Mouse (Mus musculus) B cell, adult 62 days (primary cell): ENCODE measurements around the gene Rab4a. TPM values are rescaled to one million over a fixed set of nuclear protein-coding genes. Genes with fewer than 3 reads are reported as not detected.

Experiments used
- total RNA-seq: library from RNA; stranded (reverse); gene quantifications from 4 replicates; pipeline ENCODE4 v1.2.4, GENCODE M21; 2023

Rab4a gene
- not detected in 4 replicates for total RNA-seq

GRCm38 (mm10) chr8:123805718-123806373, at the start of gene Rab4a:
Rab4a (plus strand) TSS chr8:123805985.

GRCm38 (mm10) chr8:123859648-123860259, 54.0 kb downstream of the Rab4a start, which contains the start of gene Ccsap:
Ccsap (minus strand) TSS chr8:123860209.

Other genes with a start within 250 kb of the Rab4a start
- gene Rhou, start 152.1 kb upstream of the Rab4a start, total RNA-seq: not detected in 4 replicates
- 19.0 to 22.3 TPM (median 20.5 TPM) in 4 replicates for gene Ccsap, start 54.2 kb downstream of the Rab4a start, total RNA-seq
- 0.39 TPM in 1 of 4 replicates, not detected in the others for gene Acta1, start 88.8 kb downstream of the Rab4a start, total RNA-seq
- gene Nup133, start 143.3 kb downstream of the Rab4a start, total RNA-seq: 35.1 to 37.8 TPM (median 37.2 TPM) in 4 replicates
- 11.7 to 14.2 TPM (median 13.2 TPM) in 4 replicates for gene Abcb10, start 177.1 kb downstream of the Rab4a start, total RNA-seq
- 71.1 to 78.8 TPM (median 74.0 TPM) in 4 replicates for gene Taf5l, start 215.4 kb downstream of the Rab4a start, total RNA-seq
- gene Urb2, start 215.5 kb downstream of the Rab4a start, total RNA-seq: 23.4 to 26.3 TPM (median 24.8 TPM) in 4 replicates